Mouse (Mus musculus) spleen, postnatal 14 days (tissue): Measurements from ENCODE around the gene Wwox.

Experiments used
- DNase-seq, 2 experiments: peaks; one replicate each; pipeline ENCODE4 v3.0.0; 2021 to 2022; ENCODE audit warnings: low spot score in 2 of 2

The Wwox gene

GRCm38 (mm10) chr8:114600196-114600595, 160.7 kb downstream of the Wwox start:
- DNase-seq, result no peak

GRCm38 (mm10) chr8:114603046-114603445, 163.6 kb downstream of the Wwox start:
- DNase-seq, result no peak

GRCm38 (mm10) chr8:114603561-114603960, 164.1 kb downstream of the Wwox start:
- DNase-seq, result no peak

- DNase-seq, result no peak
Observed at GRCm38 (mm10) chr8:114604315-114604714, 164.9 kb downstream of the Wwox start.

GRCm38 (mm10) chr8:114605651-114606050, 166.2 kb downstream of the Wwox start:
- no peak for DNase-seq

- DNase-seq, result no peak
Observed at GRCm38 (mm10) chr8:114609330-114609729, 169.9 kb downstream of the Wwox start.

GRCm38 (mm10) chr8:114611075-114611474, 171.6 kb downstream of the Wwox start:
- DNase-seq, result no peak

GRCm38 (mm10) chr8:114612091-114612490, 172.6 kb downstream of the Wwox start:
- DNase-seq, result no peak

GRCm38 (mm10) chr8:114615413-114615812, 176.0 kb downstream of the Wwox start:
- no peak for DNase-seq

- DNase-seq, result no peak
Observed at GRCm38 (mm10) chr8:114615908-114616307, 176.5 kb downstream of the Wwox start.

GRCm38 (mm10) chr8:114618908-114619508, 179.6 kb downstream of the Wwox start:
- DNase-seq, result no peak

- no peak for DNase-seq
Observed at GRCm38 (mm10) chr8:114625402-114625801, 185.9 kb downstream of the Wwox start.

- DNase-seq, result no peak
Observed at GRCm38 (mm10) chr8:114626897-114627296, 187.4 kb downstream of the Wwox start.

- no peak for DNase-seq
Observed at GRCm38 (mm10) chr8:114629719-114630118, 190.3 kb downstream of the Wwox start.

- DNase-seq, result no peak
Observed at GRCm38 (mm10) chr8:114631087-114631486, 191.6 kb downstream of the Wwox start.

- no peak for DNase-seq
Observed at GRCm38 (mm10) chr8:114634151-114634550, 194.7 kb downstream of the Wwox start.

- DNase-seq, result no peak
Observed at GRCm38 (mm10) chr8:114634669-114635410, 195.4 kb downstream of the Wwox start.

GRCm38 (mm10) chr8:114636376-114636775, 196.9 kb downstream of the Wwox start:
- no peak for DNase-seq

- DNase-seq, result no peak
Observed at GRCm38 (mm10) chr8:114641809-114642208, 202.4 kb downstream of the Wwox start.

- no peak for DNase-seq
Observed at GRCm38 (mm10) chr8:114650789-114651188, 211.3 kb downstream of the Wwox start.

- DNase-seq, result no peak
Observed at GRCm38 (mm10) chr8:114657789-114658188, 218.3 kb downstream of the Wwox start.

GRCm38 (mm10) chr8:114658475-114658874, 219.0 kb downstream of the Wwox start:
- DNase-seq, result no peak

GRCm38 (mm10) chr8:114663053-114663452, 223.6 kb downstream of the Wwox start:
- no peak for DNase-seq
